Comparison of ENCODE assay signal across 9 mouse cellular contexts in genomic region chr5:119370931-119371330, GRCm38 (mm10).
DNase-seq lines count a peak whose midpoint lies in the region; ATAC-seq lines count a peak whose summit lies in the region.
"Had no signal": no experiment of that assay in that cellular context is flagged by ENCODE, and none has a peak within 500 bp of the region (broad histone marks: within the 10 kb centered on the region; RNA-seq: fewer than 3 reads in every experiment).

No protein-coding gene starts in this region.

- no peak for ATAC-seq in forebrain, embryonic 11.5 days (replicated peaks; ENCODE audit: low FRiP score)
- ATAC-seq in intestine, embryonic 15.5 days: no peak
- ATAC-seq in neural tube, embryonic 15.5 days (ENCODE audit: low FRiP score): no peak
- no peak for ATAC-seq in frontal cortex, adult (ENCODE audit: low TSS enrichment)

- WGBS in forebrain, embryonic 11.5 days: 16% methylated on average over 16 of the region's 16 CpGs
- WGBS in intestine, embryonic 15.5 days: 18% methylated on average over 16 of the region's 16 CpGs
- 20% methylated on average over 16 of the region's 16 CpGs for WGBS in neural tube, embryonic 15.5 days

- H3K9ac ChIP-seq in forebrain, embryonic 11.5 days (ENCODE audit: low read length): no peak overlapping the region
- H3K9ac ChIP-seq in intestine, embryonic 15.5 days: no peak overlapping the region
- no peak overlapping the region for H3K9ac ChIP-seq in neural tube, embryonic 15.5 days (replicated peaks)

- DNase-seq in left cerebral cortex, postnatal 4 days: peak; percentile 35
- DNase-seq in left cerebral cortex, adult 9 months (ENCODE audit: low spot score in 2 of 2): no peak
- peak; percentile 59 for DNase-seq in forebrain, embryonic 11.5 days (ENCODE audit: low spot score)
- no peak for DNase-seq in spleen, postnatal 4 days (ENCODE audit: low spot score in 2 of 2)
- DNase-seq in heart, adult 9 months (ENCODE audit: low spot score in 2 of 2): no peak

- no peaks in the 10 kb centered on the region for H3K36me3 ChIP-seq in forebrain, embryonic 11.5 days (ENCODE audit: control insufficient read depth, insufficient read depth, low read length)
- H3K36me3 ChIP-seq in intestine, embryonic 15.5 days: no peaks in the 10 kb centered on the region
- H3K36me3 ChIP-seq in neural tube, embryonic 15.5 days: no peaks in the 10 kb centered on the region

- peaks cover 2% of the 10 kb centered on the region; the same call in 1 of the 2 replicates for H3K27me3 ChIP-seq in forebrain, embryonic 11.5 days (ENCODE audit: control insufficient read depth, insufficient read depth, low read length)
- H3K27me3 ChIP-seq in intestine, embryonic 15.5 days (replicated peaks): no peaks in the 10 kb centered on the region
- peaks cover 12% of the 10 kb centered on the region; the same call in 1 of the 2 replicates for H3K27me3 ChIP-seq in neural tube, embryonic 15.5 days (replicated peaks)
- H3K27me3 ChIP-seq: megakaryocyte, embryonic 14.5 days had no signal

- H3K4me2 ChIP-seq in forebrain, embryonic 11.5 days (ENCODE audit: low read depth, low read length, severe bottlenecking): peak overlapping the region; percentile 21
- H3K4me2 ChIP-seq in intestine, embryonic 15.5 days (replicated peaks): peak overlapping the region; percentile 42
- peak overlapping the region; percentile 40 for H3K4me2 ChIP-seq in neural tube, embryonic 15.5 days

- H3K4me3 ChIP-seq in forebrain, embryonic 11.5 days (ENCODE audit: low read depth, low read length): peak overlapping the region; percentile 0; the same call in 1 of the 2 replicates
- H3K4me3 ChIP-seq in intestine, embryonic 15.5 days (replicated peaks): no peak overlapping the region
- 0 out of 2 replicates have a peak overlapping the region, but pooled peaks have one; percentile 6 for H3K4me3 ChIP-seq in neural tube, embryonic 15.5 days (replicated peaks)
- H3K4me3 ChIP-seq: megakaryocyte, embryonic 14.5 days had no signal

- H3K9me3 ChIP-seq in forebrain, embryonic 11.5 days (ENCODE audit: control insufficient read depth, low read length): no peaks in the 10 kb centered on the region
- H3K9me3 ChIP-seq in intestine, embryonic 15.5 days: no peaks in the 10 kb centered on the region
- no peaks in the 10 kb centered on the region for H3K9me3 ChIP-seq in neural tube, embryonic 15.5 days (replicated peaks)

- H3K27ac ChIP-seq in forebrain, embryonic 11.5 days (ENCODE audit: low read depth, low read length): no peak overlapping the region
- no peak overlapping the region for H3K27ac ChIP-seq in intestine, embryonic 15.5 days
- H3K27ac ChIP-seq in neural tube, embryonic 15.5 days (replicated peaks): no peak overlapping the region

- intact Hi-C loops in left cerebral cortex, postnatal 4 days (cut with DNase I): no loop called here

- no peaks in the 10 kb centered on the region for H3K4me1 ChIP-seq in forebrain, embryonic 11.5 days (replicated peaks; ENCODE audit: control insufficient read depth, insufficient read depth, low read length)
- no peaks in the 10 kb centered on the region for H3K4me1 ChIP-seq in intestine, embryonic 15.5 days (replicated peaks)
- 0 out of 2 replicates have a peak, but pooled peaks cover 8% of the 10 kb centered on the region for H3K4me1 ChIP-seq in neural tube, embryonic 15.5 days
- H3K4me1 ChIP-seq: megakaryocyte, embryonic 14.5 days had no signal

Comparison
In these comparisons a context has a peak if more than half of its experiments do, and no peak if none do; other contexts are left out.
1. DNase-seq: peak in left cerebral cortex, postnatal 4 days (single experiment) and forebrain, embryonic 11.5 days (single experiment); none in left cerebral cortex, adult 9 months (0 of 2), spleen, postnatal 4 days (0 of 2) and heart, adult 9 months (0 of 2).
2. Peak in every context shown above with its lines, with median percentiles within 50 percentile points of each other: H3K4me2 ChIP-seq.